Mouse (Mus musculus) liver, embryonic 14.5 days (tissue): ENCODE measurements at regions not wholly inside any gene's neighbourhood (a gene's known extent, or its start where the extent isn't known, plus 50 kb on each side); places are given as distances from the start of the nearest gene placed in this dataset.

ENCODE experiments used
- CTCF ChIP-seq: IDR thresholded peaks from 2 replicates; pipeline ENCODE4 v1.5.1; 2016; ENCODE audit warnings: antibody characterized with exemption, low read depth, control low read depth
- EP300 ChIP-seq: IDR thresholded peaks from 2 replicates; pipeline ENCODE4 v1.6.1; 2016; ENCODE audit warnings: antibody characterized with exemption, low read depth

DNA sequence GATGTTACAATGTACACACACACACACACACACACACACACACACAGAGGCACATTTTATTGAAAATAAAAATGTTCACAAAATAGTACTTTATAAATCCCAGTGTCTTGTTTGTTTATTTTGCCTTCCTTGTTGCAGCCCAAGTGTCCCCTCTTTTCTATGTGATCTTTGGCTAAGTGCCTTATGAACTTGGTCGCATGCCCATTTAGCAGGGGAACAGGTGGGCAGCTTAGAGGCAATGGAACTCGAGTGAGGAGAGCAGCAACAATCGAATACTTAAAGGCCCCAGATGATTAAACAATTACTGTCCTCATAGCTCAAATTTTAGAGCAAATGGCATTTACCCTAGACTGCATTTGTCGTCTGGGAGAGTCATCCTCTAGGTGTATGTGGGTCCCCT is 631.1 kb upstream of the Cdh5 start:
- TF ChIP-seq CTCF = no peak
- no peak for TF ChIP-seq EP300
